Mouse (Mus musculus): ENCODE results near the gene Tgfbr3.

- TF ChIP-seq CTCF (IDR thresholded peaks at IDR 0.05), result peak; percentile 24
- no peak for TF ChIP-seq EP300 (IDR thresholded peaks at IDR 0.05)
Observed at GRCm38 (mm10) chr5:107074350-107074749, 215.1 kb downstream of the Tgfbr3 start.
